Mouse (Mus musculus) forebrain, embryonic 10.5 days (tissue): ENCODE measurements at regions not wholly inside any gene's neighbourhood (a gene's known extent, or its start where the extent isn't known, plus 50 kb on each side); places are given as distances from the start of the nearest gene placed in this dataset.
A peak's percentile ranks its signal among the peaks of the same experiment; 100 is the strongest.

ENCODE experiments used
- DNase-seq: peaks from one replicate; pipeline ENCODE4 v3.0.0-alpha.2; 2017; ENCODE audit warnings: low spot score; ENCODE audit errors: extremely low spot score
- H3K27ac ChIP-seq: fragments of 300-500 bp; sonication (generic); 2 replicates; pipeline ENCODE4 v1.5.1; 2016; ENCODE audit warnings: mild to moderate bottlenecking
- H3K27me3 ChIP-seq: fragments of 300-500 bp; sonication (generic); 2 replicates; pipeline ENCODE4 v1.6.1; 2016; ENCODE audit warnings: mild to moderate bottlenecking; ENCODE audit not compliant: poor library complexity, severe bottlenecking
- H3K36me3 ChIP-seq: fragments of 300-500 bp; sonication (generic); replicated peaks from 2 replicates; pipeline ENCODE4 v1.6.1; 2016; ENCODE audit warnings: mild to moderate bottlenecking, moderate library complexity
- H3K4me1 ChIP-seq: fragments of 300-500 bp; sonication (generic); 2 replicates; pipeline ENCODE4 v1.6.1; 2016
- H3K4me3 ChIP-seq: fragments of 300-500 bp; sonication (generic); 2 replicates; pipeline ENCODE4 v1.5.1; 2016; ENCODE audit warnings: mild to moderate bottlenecking, moderate library complexity
- H3K9me3 ChIP-seq: fragments of 300-500 bp; sonication (generic); 2 replicates; pipeline ENCODE4 v1.6.1; 2016; ENCODE audit warnings: mild to moderate bottlenecking, moderate library complexity
- WGBS: fragments of 180-500 bp; shearing (Covaris S2); methylation state at CpG from one replicate; pipeline ENCODE4 v1.1.7; 2016; 5-methylcytosine and 5-hydroxymethylcytosine counted together

DNA sequence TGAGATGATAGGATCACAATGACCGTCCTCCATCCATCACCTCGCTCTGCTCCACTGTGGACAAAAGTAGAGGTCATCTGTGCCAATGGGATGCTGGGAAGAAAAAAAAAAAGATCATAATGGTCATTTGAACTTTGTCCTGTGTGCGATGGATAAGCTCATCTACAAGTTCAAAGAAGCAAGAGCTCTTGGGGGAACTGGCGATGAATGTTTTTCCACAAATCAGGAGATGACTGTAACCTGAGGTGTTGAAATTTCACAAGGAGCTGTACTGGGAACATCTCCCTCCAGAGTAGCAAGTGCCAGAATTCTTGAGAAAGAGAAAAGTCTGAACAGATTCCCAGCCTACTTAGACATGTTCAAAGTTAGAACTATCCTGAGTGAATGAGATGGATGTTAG is 287.0 kb downstream of the Tns3 start:
- Histone ChIP-seq H3K36me3 (no peaks in the 10 kb centered on the region), H3K27ac (no peak overlapping the region), H3K4me1 (no peaks in the 10 kb centered on the region), H3K27me3 (no peaks in the 10 kb centered on the region), H3K4me3 (no peak overlapping the region), H3K9me3 (no peaks in the 10 kb centered on the region)
- DNase-seq: no peak
- WGBS: 90% methylated on average over 4 of the region's 4 CpGs

DNA sequence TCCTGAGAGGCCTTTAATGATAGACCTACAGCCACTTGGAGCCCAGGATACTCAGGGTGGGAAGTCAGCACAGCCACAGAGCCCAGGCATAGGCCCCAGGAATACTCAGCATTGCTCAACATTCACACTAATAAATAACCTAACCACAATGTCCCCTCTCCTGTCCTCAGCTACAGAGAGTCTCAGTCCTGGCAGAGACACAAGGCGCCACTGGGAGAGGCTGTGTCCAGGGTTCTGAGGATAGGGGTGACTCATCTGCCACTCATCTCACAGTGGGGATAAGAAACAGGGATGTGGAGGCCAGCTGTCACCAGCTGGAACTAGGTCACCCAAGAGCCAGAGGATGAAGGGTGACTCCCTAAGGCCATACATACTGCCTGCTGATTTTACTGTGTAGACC is 298.8 kb downstream of the Tns3 start:
- H3K4me3 ChIP-seq: no peak overlapping the region
- 90% methylated on average over 1 of the region's 1 CpGs for WGBS
- no peaks in the 10 kb centered on the region for H3K36me3 ChIP-seq
- DNase-seq: no peak
- H3K4me1 ChIP-seq: no peaks in the 10 kb centered on the region
- H3K27ac ChIP-seq: no peak overlapping the region
- no peaks in the 10 kb centered on the region for H3K27me3 ChIP-seq
- H3K9me3 ChIP-seq: no peaks in the 10 kb centered on the region

DNA sequence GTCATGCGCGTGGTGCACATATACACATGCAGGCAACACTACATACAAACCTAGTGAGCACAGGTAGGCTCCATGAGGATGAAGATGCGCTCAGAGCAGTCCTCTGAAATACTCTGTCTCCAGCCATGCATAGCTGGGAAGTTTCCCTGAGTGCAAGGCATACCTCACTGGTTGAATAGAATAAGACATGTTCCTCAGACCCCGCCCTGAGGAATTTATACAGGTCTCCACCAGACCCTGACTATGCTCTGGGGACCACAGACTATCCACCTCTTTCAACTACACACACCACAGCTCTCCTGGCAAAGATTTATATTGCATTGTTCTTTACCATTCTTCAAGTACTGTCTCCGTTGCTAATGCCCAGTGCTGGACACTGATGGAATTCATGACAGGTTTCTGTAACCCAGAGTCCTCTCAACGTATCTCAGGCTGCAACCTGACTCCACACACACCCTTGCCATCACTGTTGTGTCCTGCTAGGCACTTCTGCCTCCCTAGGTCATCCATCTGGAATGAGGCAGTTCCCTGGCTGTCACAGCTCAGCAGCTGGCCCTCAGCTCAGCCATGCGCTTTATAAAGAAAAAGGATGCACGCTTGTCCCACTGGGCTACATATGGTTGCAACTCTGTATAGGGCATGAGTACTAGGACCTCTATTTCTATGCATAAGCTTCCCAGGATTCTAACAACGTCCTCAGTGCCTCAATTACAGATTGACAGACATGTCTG is 299.5 kb downstream of the Tns3 start:
- no peaks in the 10 kb centered on the region for H3K36me3 ChIP-seq
- H3K4me3 ChIP-seq: no peak overlapping the region
- H3K27ac ChIP-seq: no peak overlapping the region
- no peaks in the 10 kb centered on the region for H3K4me1 ChIP-seq
- DNase-seq: no peak
- H3K9me3 ChIP-seq: no peaks in the 10 kb centered on the region
- WGBS: 86% methylated on average over 9 of the region's 9 CpGs
- no peaks in the 10 kb centered on the region for H3K27me3 ChIP-seq

DNA sequence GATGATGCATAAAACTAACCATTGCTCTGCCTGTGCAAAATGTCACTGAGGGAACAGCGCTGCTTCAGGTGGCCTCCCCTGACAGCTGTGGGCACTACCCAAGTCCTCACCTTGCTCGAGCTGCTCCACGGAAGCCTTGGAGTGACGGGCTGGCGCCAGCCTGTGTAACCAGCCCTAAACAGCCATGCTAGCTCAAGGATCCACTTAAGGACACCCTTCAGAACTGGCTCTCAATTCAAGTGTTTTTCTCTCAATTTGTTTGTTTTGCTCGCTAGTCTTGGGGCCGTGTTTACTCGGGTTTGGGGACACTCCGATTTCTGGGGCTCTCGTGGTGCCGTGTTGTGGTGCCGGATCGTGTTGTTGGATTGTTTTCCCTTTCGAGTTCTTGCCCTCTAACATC is 319.4 kb downstream of the Tns3 start:
- Histone ChIP-seq H3K27ac (no peak overlapping the region), H3K9me3 (no peaks in the 10 kb centered on the region), H3K36me3 (no peaks in the 10 kb centered on the region), H3K4me3 (no peak overlapping the region), H3K27me3 (no peaks in the 10 kb centered on the region), H3K4me1 (no peaks in the 10 kb centered on the region)
- DNase-seq: no peak
- WGBS: 90% methylated on average over 14 of the region's 14 CpGs

DNA sequence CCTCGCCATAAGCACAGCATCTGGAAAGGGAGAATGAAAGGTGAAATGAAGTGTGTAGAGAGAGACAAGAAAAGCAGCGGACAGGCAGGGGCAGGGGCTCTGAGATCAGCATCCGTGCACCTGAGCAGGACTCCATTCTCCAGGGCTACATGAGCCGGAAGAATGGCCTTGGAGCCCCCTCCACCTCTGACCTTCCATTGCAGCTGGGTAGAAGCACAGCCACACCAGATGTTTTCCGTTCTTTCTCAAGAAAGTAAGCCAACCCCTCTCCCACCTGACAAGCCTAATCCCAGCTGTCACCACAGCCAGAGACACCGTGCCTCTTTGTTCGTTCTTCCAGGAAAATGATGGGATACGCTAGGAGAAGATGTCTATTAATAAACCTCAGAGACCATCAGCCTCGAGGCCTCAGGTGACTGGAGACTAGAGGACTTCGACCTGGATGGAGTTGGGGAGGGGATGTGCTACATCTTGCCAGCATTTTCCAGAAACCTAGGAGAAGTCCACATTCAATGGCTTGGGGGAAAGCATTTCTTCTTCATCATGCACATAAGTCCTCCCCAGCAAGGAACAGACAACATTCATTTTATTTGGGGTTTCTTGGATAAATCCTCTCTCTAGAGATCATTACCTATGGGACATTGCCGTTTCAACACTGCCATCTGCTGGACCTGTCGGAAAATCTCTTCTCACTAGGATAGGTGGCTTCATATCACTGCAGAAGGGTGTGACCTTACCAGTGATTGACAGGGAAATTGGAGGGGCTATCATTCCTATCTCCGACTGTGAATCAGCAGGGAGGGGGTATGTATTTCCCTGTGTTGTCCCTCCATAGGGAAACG is 361.8 kb downstream of the Tns3 start:
- Histone ChIP-seq H3K4me3 (no peak overlapping the region), H3K27me3 (no peaks in the 10 kb centered on the region), H3K4me1 (peaks cover 5% of the 10 kb centered on the region; the same call in 1 of the 2 replicates), H3K9me3 (no peaks in the 10 kb centered on the region), H3K27ac (no peak overlapping the region), H3K36me3 (no peaks in the 10 kb centered on the region)
- WGBS: 57% methylated on average over 14 of the region's 14 CpGs
- peak; percentile 28 for DNase-seq

DNA sequence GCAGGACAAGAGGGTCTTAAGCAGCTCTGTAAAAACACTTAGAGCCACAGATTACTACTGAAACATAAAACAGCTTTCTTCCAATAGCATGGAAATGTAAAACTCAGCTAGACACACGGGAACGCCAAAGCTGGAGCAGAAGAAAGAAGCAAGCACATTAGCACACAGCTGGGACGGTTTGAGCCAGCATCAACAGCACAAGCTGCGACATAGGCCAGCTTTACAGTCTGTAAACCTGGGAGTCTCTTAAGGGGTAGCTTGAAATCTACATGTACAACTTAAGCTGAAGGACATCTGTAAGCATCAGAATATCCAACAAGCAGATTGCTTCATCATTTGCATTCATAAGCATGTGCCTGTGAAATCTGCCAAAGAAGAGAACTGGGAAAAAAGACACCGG is 366.9 kb downstream of the Tns3 start:
- peaks cover 16% of the 10 kb centered on the region for H3K4me1 ChIP-seq
- H3K9me3 ChIP-seq: no peaks in the 10 kb centered on the region
- H3K4me3 ChIP-seq: no peak overlapping the region
- DNase-seq: no peak
- WGBS: 86% methylated on average over 5 of the region's 5 CpGs
- no peak overlapping the region for H3K27ac ChIP-seq
- H3K36me3 ChIP-seq: no peaks in the 10 kb centered on the region
- no peaks in the 10 kb centered on the region for H3K27me3 ChIP-seq

DNA sequence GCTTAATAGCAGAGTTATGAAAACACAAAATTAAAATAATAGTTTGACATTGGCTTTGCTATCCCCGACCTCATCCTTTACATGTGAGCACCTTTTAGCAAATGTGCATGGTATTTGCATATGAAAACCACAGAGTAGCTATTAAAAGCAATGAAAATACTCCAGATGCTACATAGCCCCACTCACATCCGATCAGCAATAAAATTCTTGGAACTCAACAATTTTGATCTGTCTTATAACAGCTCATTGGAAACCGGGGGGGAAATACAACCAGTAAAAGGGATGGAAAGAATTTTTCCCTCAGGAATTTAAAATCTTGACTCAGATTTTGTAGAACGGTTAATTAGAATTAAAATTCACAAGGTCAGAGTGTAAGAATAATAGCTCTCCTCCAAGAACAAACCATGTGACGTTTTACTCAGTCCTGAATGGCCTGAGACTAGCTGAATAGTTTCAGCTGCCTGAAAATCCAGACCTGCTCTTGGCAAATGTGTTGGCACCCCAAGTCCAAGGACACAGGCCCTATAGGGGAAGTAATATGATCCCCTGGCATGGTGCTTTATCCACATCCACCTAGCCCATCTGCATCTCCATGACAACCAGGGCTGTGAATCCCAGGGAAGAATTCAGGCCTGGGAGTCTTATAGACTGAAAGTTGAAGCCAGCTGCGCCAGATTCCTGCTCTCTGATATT is 370.9 kb downstream of the Tns3 start:
- Histone ChIP-seq H3K4me1 (peaks cover 11% of the 10 kb centered on the region), H3K27me3 (no peaks in the 10 kb centered on the region), H3K4me3 (no peak overlapping the region), H3K36me3 (no peaks in the 10 kb centered on the region), H3K27ac (no peak overlapping the region), H3K9me3 (no peaks in the 10 kb centered on the region)
- WGBS: 59% methylated on average over 6 of the region's 6 CpGs
- peak; percentile 29 for DNase-seq

DNA sequence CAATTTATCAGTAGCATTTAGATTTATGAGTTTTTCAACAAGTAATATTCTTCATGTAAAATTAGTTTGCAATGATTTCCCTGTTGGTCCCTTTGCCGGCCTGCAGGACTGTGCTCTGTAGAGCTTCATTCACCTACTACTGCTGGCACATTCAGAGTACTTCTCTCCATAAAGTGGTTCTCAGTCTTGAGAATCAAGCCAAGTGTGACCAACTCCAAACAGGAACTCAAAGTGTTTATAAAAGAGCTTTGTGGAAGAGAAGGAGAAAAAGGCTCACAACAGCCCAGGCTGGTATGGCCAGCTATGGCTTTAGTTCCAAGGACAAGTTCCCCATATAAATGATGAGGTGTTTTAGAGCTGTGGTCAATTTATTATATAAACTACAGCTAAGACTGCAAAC is 379.1 kb downstream of the Tns3 start:
- no peak overlapping the region for H3K27ac ChIP-seq
- no peak overlapping the region for H3K4me3 ChIP-seq
- no peak for DNase-seq
- H3K9me3 ChIP-seq: no peaks in the 10 kb centered on the region
- no peaks in the 10 kb centered on the region for H3K36me3 ChIP-seq
- no peaks in the 10 kb centered on the region for H3K27me3 ChIP-seq
- WGBS: 98% methylated on average over 1 of the region's 1 CpGs
- H3K4me1 ChIP-seq: no peaks in the 10 kb centered on the region

DNA sequence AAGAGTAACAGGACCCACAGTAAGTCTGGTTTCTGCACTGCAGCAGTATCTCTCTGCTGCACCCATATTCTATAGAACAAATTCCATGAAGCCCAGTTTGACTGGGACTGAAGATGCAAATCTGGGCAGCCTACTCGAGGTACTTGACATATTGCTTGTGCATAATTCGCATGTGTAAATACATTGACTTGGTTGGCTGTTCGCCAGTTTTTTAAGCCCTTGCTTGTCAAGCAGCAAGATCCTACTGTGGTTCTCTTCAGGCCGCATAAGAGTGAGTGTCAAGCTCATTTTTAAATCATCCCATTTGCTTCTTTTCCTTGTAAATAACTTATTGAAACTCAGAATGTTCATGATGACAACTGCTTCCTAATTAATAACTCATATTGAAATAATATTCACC is 389.1 kb downstream of the Tns3 start:
- H3K4me1 ChIP-seq: no peaks in the 10 kb centered on the region
- DNase-seq: no peak
- H3K27ac ChIP-seq: no peak overlapping the region
- no peak overlapping the region for H3K4me3 ChIP-seq
- no peaks in the 10 kb centered on the region for H3K9me3 ChIP-seq
- no peaks in the 10 kb centered on the region for H3K36me3 ChIP-seq
- H3K27me3 ChIP-seq: no peaks in the 10 kb centered on the region
- WGBS: 84% methylated on average over 4 of the region's 4 CpGs

DNA sequence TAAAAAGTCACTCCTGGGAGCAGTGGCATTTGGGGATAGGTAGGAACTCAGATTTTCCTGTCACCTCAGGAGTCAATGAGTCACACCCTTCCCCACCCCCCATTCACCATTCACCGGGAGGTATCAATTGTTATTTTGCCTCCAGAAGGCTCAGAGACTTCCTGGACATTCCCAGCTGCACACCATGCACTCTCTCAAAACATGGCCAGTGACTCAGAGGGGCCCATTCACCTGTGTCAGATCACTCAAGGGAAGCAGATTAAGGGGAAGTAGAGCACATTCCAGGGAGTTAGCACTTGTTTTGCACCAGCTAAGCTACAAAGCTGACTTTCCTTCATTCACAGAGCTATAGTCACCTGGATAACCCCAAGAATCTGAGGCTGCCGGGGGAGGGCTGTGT is 395.2 kb downstream of the Tns3 start:
- no peaks in the 10 kb centered on the region for H3K36me3 ChIP-seq
- no peaks in the 10 kb centered on the region for H3K4me1 ChIP-seq
- no peak overlapping the region for H3K27ac ChIP-seq
- WGBS: 85% methylated on average over 2 of the region's 2 CpGs
- DNase-seq: no peak
- H3K27me3 ChIP-seq: no peaks in the 10 kb centered on the region
- H3K9me3 ChIP-seq: no peaks in the 10 kb centered on the region
- H3K4me3 ChIP-seq: no peak overlapping the region

DNA sequence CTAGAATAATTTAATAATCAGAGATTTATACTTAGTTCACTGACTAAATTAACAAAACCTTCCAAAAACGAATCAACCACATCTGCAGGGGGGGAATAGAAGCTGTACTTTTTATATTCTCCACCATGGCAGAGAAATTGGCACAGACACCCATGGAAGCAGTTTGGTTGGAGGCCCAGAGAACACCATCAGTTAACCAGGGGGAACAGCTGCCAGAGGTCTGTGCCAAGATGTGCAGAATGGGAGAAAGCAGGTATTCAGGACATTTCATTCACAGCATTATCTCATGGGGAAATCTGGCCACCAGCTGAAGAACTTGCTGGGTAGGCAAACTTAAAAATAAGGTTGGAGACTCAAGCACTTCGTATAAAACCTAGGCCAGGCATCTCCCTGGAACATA is 410.3 kb downstream of the Tns3 start:
- Histone ChIP-seq H3K4me1 (no peaks in the 10 kb centered on the region), H3K27me3 (no peaks in the 10 kb centered on the region), H3K4me3 (no peak overlapping the region), H3K36me3 (no peaks in the 10 kb centered on the region), H3K9me3 (no peaks in the 10 kb centered on the region), H3K27ac (no peak overlapping the region)
- 77% methylated on average over 2 of the region's 2 CpGs for WGBS
- DNase-seq: no peak

DNA sequence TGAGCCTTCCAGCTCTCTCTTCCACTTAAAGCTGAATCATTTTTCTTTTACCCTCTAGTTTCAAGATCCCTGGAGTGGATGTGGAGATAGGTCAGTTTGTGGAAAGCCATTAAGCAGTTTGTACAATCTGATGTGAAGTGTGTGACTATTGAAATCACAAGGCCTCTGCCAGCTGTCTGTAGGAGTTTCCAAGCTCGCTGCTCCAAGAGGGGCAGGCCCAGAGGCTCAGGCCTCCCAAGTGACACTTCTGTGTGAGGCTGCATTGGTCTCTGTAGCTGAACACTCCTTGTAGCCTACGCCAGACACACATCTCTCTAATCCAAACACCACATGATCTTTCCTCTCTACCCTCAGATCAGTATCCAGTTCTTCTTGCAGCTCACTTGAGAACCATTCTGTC is 413.0 kb downstream of the Tns3 start:
- H3K4me1 ChIP-seq: no peaks in the 10 kb centered on the region
- no peaks in the 10 kb centered on the region for H3K9me3 ChIP-seq
- DNase-seq: no peak
- H3K27ac ChIP-seq: no peak overlapping the region
- WGBS: 78% methylated on average over 2 of the region's 2 CpGs
- no peaks in the 10 kb centered on the region for H3K36me3 ChIP-seq
- H3K4me3 ChIP-seq: no peak overlapping the region
- H3K27me3 ChIP-seq: no peaks in the 10 kb centered on the region

DNA sequence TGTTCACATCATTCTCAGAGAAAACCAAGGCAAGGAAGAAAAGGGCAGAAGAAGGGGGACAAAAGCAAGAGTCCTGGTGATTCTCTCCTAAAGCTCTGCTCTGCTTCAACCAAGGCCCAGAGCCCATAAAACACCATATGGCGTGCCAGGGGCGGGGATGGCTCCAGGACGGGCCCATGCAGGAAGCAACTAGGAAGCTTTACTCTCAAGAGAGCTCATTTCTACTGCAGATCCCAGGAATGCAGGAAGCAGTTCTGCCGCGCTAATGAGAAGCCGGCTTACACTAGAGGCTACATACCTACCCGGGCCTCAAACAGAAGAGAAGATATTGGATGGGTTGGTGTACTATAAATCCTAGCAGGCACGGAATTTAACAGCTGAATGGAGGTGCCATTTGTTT is 414.9 kb downstream of the Tns3 start:
- Histone ChIP-seq H3K27me3 (no peaks in the 10 kb centered on the region), H3K4me3 (no peak overlapping the region), H3K4me1 (no peaks in the 10 kb centered on the region), H3K27ac (no peak overlapping the region), H3K9me3 (no peaks in the 10 kb centered on the region), H3K36me3 (no peaks in the 10 kb centered on the region)
- 85% methylated on average over 8 of the region's 8 CpGs for WGBS
- no peak for DNase-seq
